Mouse (Mus musculus) testis, postnatal 14 days (tissue): Measurements from ENCODE around the gene Mapk6.

Source experiments
- DNase-seq: peaks from one replicate; pipeline ENCODE4 v3.0.0; 2021; ENCODE audit warnings: low spot score

Gene Mapk6

DNA sequence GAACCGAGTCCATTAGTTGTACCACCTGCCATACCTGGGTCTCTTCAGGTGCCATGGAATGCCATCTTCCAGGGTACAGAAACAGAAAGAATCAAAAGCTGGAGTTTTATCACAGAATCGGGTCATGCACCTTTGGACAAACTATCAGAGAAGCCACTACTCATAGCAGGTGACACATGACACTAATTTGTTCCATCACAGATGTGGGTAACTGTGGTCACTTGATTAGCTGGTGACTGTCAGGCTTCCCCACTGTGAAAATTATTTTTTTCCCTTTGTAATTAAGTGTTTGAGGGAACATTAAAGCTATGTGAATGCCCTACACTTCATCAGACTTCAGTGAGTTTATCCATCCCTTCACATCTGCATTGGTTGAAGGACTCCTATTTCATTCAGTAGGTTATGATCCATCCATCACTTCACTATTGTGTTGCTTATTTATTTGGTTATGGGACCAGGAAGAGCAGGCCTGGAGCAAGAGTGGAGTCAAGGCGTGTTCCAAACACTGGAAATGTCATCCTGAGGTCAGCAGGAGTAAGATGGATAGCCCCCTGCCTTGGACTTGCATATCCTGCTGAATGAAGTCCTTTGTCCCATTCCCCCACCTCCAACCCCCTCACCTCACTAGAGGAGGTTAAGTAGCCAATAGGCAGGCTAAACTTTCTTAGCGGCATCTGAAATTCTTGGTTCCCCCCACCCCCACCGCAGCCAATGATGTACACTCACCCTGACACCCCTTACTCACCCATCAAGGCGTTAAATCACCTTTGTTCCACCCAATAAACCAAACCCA, 14.7 kb upstream of the Mapk6 start:
- DNase-seq, result no peak

DNA sequence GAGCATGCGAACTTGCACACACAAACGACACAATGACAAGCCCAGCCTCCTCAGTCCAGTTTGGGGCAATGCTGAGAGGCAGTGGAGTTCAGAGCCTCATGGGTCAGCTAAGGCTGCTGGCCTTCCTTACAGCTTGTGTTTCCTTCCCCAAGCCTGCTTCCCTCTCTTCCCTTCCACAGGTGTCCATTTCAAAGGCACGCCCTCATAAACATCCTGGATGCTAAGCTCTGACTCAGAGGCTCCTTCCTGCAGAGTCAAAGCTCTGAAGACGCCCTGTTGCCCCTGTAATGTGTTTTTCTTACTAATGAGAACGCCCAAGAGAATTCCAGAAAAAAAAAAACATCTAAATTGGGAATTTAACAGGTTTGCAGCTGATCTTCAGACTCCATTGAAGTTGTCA, 13.9 kb upstream of the Mapk6 start:
- no peak for DNase-seq

GRCm38 (mm10) chr9:75422251-75422691, 12.5 kb upstream of the Mapk6 start:
- no peak for DNase-seq

DNA sequence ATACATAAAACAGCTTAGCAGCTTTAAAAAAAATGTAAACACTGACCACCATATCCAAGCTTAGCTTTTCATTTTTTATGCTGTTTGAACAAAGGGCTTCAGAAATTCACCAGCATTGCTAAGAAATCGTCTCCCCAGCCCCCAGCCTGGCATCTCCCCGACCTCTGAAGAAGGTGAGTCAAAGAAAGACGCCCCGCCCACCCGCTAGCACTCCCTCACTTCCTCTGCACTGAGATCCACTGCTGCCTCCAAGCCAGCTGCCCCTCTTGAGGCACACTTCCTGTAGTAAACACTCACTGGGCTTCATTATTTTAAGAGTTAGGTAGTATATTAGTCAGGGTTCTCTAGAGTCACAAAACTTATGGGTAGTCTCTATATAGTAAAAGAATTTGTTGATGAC, 4.4 kb upstream of the Mapk6 start:
- no peak for DNase-seq

DNA sequence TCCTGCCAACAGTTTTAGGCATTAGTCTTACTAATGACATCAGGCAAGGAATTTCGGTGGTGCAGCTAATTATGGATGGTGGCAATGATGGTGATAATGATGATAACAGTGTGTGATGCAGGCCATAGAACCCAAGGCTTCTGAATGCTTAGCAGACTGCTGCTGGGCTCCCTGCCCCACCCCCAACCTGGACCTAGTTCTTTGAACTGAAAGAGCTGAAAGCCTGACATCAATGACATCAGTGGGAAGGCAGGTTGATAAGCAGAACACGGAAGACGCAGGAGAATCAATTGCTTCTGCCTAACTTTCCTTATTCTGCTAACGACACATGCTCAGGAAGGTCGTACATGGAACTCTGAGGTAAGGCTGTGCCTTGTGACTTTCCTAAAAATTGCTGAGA, 3.4 kb upstream of the Mapk6 start:
- no peak for DNase-seq

DNA sequence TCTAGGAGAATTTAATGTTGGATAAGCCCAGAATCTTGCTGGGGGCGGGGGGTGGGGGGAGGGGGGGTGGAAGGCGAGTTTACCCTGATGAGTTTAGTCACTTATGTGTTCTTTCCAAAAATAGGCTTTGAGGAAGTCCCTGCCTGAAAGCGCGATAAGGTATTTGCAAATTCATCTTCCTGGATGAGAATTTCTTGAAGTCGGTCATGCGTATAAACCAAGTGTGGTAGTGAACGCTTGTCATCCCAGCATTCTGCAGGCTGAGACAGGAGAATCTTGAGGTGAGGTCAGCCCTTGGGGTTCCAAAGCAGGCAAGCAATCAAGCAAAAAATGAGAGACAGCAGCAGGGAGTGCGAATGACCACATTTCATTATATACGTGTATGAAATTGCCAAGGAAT, 1.8 kb upstream of the Mapk6 start:
- DNase-seq, result no peak

DNA sequence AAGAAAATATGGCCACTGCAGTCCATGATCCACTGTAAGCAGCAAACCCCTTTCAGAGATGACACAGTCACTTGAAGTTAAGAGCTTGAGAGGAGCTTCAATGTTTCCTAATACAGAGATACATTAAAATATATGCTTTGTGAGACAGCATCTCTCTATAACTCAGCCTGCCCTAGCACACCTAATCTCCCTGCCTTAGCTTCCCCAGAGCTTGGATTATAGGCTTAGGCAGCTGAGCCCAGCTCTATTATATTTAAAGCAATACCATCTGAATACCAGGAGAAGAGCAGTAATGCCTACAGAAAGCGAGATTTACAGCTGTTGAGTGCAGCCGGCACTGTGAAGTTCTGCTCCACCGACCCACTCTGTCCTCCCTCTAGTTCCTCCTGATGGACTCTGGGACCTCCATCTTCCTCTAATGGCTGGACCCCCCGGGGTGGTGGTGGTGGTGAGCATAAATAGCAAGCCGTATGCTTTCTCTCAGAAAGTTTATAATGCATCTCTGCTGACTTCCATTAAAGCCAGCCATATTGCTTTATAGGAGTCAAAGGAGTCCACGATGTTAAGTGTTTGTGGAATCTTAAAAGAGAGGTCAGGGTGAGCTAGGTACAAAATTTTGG, 1.2 kb upstream of the Mapk6 start:
- no peak for DNase-seq

DNA sequence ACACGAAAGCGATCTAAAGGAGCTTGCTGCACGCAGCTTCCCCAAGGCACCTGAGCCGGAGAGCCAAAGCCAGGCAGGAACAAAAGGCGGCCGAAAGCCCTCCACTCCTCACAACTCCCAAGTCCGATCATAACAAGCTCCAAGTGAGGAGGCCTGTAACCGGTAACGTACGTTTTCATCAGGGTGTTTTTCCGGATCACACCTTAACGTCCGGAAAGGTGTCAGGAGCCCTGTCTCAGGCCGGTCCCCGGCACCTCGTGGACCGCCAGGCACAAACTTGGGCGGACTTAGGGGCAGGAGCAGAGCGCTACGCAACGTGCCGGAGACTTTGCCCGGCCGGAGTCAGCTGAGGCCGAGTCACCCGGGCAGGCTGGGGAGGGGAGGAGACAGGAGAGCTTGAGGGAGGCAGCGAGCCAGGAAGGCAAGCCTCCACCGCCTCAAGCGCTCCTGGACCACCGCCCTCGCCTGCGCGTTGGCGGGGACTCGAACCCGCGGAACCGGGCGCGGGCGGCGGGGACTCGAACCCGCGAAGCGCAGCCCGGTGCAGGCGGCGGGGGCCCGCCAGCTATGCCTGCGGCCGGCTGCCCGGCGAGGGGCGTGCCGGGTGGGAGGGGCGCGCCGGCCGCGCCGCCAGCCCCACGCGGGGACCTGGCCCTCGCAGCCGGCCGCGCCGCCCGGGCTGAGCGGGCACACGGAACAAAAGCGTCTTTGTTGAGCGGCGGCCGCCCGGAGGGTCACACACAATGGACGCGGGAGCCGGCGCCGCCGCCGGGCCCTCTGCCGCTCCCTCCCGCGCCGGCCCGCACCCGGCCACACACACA, 564 bp downstream of the Mapk6 start:
- peak; percentile 82 for DNase-seq

- no peak for DNase-seq
Measured at GRCm38 (mm10) chr9:75408204-75408826, 1.5 kb downstream of the Mapk6 start.

DNA sequence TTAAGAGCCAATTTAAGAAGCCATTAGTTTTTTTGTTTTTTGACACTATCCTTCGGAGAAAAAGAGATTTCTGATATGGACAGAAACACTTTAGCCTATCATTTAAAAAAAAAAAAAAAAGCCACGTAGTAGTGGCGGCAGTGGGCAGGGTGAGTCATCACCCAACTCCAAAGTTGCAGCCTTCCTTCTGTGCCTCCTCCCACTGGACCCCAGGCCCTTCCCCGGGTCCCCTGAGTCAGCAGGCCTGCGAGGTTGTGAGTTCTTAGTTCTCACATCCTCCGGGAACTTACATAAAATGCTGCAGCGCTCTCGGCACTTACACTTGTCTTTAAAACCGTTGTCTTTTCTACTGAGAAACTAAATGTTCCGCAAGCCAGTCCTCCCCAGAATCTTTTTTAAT, 2.0 kb downstream of the Mapk6 start:
- DNase-seq, result peak; percentile 37

GRCm38 (mm10) chr9:75406121-75406520, 3.7 kb downstream of the Mapk6 start:
- no peak for DNase-seq

GRCm38 (mm10) chr9:75403520-75403919, 6.3 kb downstream of the Mapk6 start:
- DNase-seq, result no peak

DNA sequence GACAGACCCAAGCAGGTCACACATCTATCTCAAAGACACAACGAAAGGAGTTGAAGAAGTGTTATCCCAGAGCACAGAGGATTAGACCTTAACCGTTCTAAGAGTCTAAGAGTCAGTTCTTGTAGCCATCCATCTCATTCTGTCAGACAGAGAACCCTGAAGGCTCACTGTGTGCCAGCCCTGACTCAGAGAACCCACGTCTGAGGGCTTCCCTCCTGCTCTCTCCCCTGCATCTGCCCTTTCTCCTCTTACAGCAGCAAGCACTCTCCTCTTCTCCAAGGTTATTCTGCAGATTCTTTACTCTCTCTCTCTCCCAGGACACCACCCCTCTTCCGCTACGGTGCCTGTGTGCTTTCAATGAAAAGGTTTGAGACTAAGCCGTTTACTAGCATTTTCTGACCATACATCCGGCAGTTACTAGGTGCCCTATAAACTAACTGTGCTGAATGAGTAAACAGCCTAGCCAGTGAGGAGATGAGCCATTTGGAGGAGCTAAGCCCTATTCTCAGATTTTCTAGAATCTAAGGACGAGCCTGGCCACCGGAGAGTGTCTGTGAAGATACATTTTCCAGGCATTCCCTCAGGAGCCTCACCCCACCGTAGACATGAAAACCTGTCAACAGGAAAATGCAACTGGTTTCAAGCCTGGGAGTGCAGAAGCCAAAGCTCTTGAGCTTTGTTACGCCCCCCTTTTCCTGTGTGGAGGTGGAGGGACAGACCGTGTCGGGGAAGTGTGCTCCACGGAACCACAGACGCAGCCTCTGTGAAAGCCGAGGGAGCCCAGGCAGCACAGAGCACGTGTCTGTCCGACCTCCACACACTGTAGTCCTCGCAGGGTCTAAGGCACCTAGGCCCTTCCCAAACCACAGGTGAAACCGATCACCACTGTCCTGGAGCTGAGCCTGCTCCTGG, 8.0 kb downstream of the Mapk6 start:
- DNase-seq, result no peak

DNA sequence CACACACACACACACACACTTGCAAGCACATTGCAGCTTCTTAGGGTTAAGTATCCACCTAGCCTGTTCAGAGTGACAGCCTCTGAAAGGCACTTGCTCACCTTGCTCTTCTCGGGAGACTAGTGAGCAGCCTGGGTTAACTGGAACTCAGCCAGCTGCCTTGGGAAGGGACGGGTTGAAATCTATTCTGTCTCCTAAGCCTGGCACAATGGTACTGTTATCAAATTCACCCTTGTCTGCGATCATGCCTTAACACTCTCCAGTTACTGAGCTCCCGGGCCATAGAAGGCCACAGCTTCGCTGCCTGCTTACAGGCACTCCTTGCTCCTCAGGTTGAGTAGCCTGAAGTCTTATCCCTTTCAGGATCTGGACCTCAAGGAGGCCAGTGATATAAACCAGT, 9.2 kb downstream of the Mapk6 start:
- DNase-seq, result no peak

GRCm38 (mm10) chr9:75399069-75399468, 10.7 kb downstream of the Mapk6 start:
- no peak for DNase-seq

- no peak for DNase-seq
Measured at GRCm38 (mm10) chr9:75395971-75396370, 13.8 kb downstream of the Mapk6 start.

GRCm38 (mm10) chr9:75393251-75393650, 16.6 kb downstream of the Mapk6 start:
- DNase-seq, result no peak

- DNase-seq, result no peak
Measured at GRCm38 (mm10) chr9:75385218-75385974, 24.4 kb downstream of the Mapk6 start.

DNA sequence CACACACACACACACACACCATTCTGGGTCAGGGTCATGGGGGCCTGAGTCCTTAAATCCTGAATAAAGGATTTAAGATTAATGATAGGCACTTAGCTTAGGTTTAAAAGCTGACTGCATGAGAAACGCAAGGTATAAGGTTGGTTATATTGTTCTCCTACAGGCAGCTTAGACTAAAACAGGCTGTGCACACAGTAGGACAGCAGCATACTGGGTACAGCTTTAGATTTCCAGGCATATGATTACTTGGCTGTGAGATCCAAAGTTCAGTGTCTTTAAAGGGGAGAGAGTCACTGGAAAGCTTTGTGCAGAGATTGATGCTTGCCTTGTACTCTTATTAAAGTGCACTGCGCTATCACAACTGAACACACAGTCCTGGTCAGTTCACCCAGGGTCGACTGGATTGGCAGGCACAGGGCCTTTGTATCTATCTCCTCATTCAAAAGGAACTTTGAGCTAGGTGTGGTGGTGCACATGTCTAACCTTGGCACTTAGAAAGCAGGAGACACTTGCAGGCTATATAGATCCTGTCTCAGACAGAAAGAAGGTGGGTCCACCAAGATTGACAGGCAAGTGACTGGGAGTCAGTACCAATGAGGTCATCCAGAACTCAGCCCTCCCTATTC, 25.4 kb downstream of the Mapk6 start:
- no peak for DNase-seq

GRCm38 (mm10) chr9:75383785-75384184, 26.0 kb downstream of the Mapk6 start:
- DNase-seq, result no peak
